Mouse (Mus musculus): ENCODE data around the gene Acbd6. TPM values are rescaled to one million over a fixed set of nuclear protein-coding genes. Genes with fewer than 3 reads are reported as not detected.

Gene Acbd6
- 12.5 TPM for polyA plus RNA-seq (2015; fragmentation: Illumina TruSeq; extraction: RNeasy Lipid Tissue Mini Kit (QIAGEN cat#74804); ENCODE audit: insufficient read depth, low read depth, low replicate concordance)

GRCm38 (mm10) chr1:155558012-155558842 lies at the start of gene Acbd6:
TSS of gene Acbd6 (plus strand) at chr1:155558120.

Other genes with a start within 250 kb of the Acbd6 start
- 2.5 TPM for gene Xpr1, start 140.7 kb upstream of the Acbd6 start, polyA plus RNA-seq (2015; fragmentation: Illumina TruSeq; extraction: RNeasy Lipid Tissue Mini Kit (QIAGEN cat#74804); ENCODE audit: insufficient read depth, low read depth, low replicate concordance)
- gene Lhx4, start 193.6 kb downstream of the Acbd6 start, polyA plus RNA-seq (2015; fragmentation: Illumina TruSeq; extraction: RNeasy Lipid Tissue Mini Kit (QIAGEN cat#74804); ENCODE audit: insufficient read depth, low read depth, low replicate concordance), result not detected

Measured in pancreas, adult 10 weeks (tissue).